Mouse (Mus musculus) macrophage (primary cell): ENCODE results near the gene Uxt. TPM values are rescaled to one million over a fixed set of nuclear protein-coding genes. Genes with fewer than 3 reads are reported as not detected.

ENCODE experiments used
- H3K27ac ChIP-seq: fragments of 350-480 bp; formaldehyde crosslinking; 2 replicates; pipeline ENCODE4 v1.9.0; 2021
- H3K36me3 ChIP-seq: fragments of 350-480 bp; formaldehyde crosslinking; 2 replicates; pipeline ENCODE4 v1.9.0; 2021; ENCODE audit errors: inconsistent target
- H3K4me3 ChIP-seq: fragments of 350-480 bp; formaldehyde crosslinking; 2 replicates; pipeline ENCODE4 v1.9.0; 2021; ENCODE audit errors: inconsistent target
- H3K79me2 ChIP-seq: fragments of 350-480 bp; formaldehyde crosslinking; 2 replicates; pipeline ENCODE4 v1.9.0; 2021; ENCODE audit errors: inconsistent target
- WGBS: methylation state at CpG from one replicate; pipeline ENCODE4 v1.1.7; 2026; ENCODE audit warnings: inconsistent platforms; ENCODE audit not compliant: missing documents; 5-methylcytosine and 5-hydroxymethylcytosine counted together
- polyA plus RNA-seq: library from polyadenylated mRNA; stranded (reverse); fragments of 250-400 nt; gene quantifications from 3 replicates; pipeline ENCODE4 v1.2.4, GENCODE M21; 2018; ENCODE audit warnings: inconsistent platforms

Gene Uxt
- polyA plus RNA-seq, 1 experiment from 2014 or later, result 17.1 TPM

- Histone ChIP-seq H3K27ac (no peak overlapping the region), H3K36me3 (no peaks in the 10 kb centered on the region), H3K4me3 (no peak overlapping the region), H3K79me2 (no peaks in the 10 kb centered on the region)
- 58% methylated on average over 2 of the region's 3 CpGs for WGBS
Observed at GRCm38 (mm10) chrX:20910074-20910473, 51.7 kb downstream of the Uxt start.

Other genes starting within 250 kb of the Uxt start
- 53.5 to 60.0 TPM (median 55.5 TPM) in 3 replicates for gene Araf, start 164.2 kb downstream of the Uxt start, polyA plus RNA-seq
- 0.29 to 1.4 TPM (median 1.1 TPM) in 3 replicates for gene Timp1, start 91.9 kb downstream of the Uxt start, polyA plus RNA-seq
- gene Syn1, start 41.0 kb downstream of the Uxt start, polyA plus RNA-seq, result 6.8 to 30.6 TPM (median 13.5 TPM) in 3 replicates
- gene Cfp, start 30.5 kb downstream of the Uxt start, polyA plus RNA-seq, result 647 to 949 TPM (median 687 TPM) in 3 replicates
- gene Elk1, start 11.4 kb downstream of the Uxt start, polyA plus RNA-seq, result 12.2 to 13.0 TPM (median 12.2 TPM) in 3 replicates
- gene Zfp182, start 100.3 kb upstream of the Uxt start, polyA plus RNA-seq, result 4.2 to 11.0 TPM (median 7.6 TPM) in 3 replicates
- gene Spaca5, start 106.4 kb upstream of the Uxt start, polyA plus RNA-seq, result not detected in 3 replicates
- 0.26 to 0.60 TPM (median 0.53 TPM) in 3 replicates for gene Zfp300, start 127.5 kb upstream of the Uxt start, polyA plus RNA-seq
- not detected in 3 replicates for gene Ssxa1, start 153.8 kb upstream of the Uxt start, polyA plus RNA-seq
- gene Gm21876, start 213.6 kb upstream of the Uxt start, polyA plus RNA-seq, result not detected in 3 replicates